Mouse (Mus musculus): ENCODE results near the gene Zfp677. TPM values are rescaled to one million over a fixed set of nuclear protein-coding genes. Genes with fewer than 3 reads are reported as not detected.

The Zfp677 gene
- polyA plus RNA-seq (2012; rRNA removed), result 0.08 and 0.20 TPM in 2 replicates

GRCm38 (mm10) chr17:21383391-21384056 lies at the start of gene Zfp677:
Gene Zfp677 (plus strand): TSS chr17:21383748.

GRCm38 (mm10) chr17:21422664-21423599 lies 39.4 kb downstream of the Zfp677 start, which contains the start of gene Zfp54:
Gene Zfp54 (plus strand): TSS chr17:21423227.

Other genes starting within 250 kb of the Zfp677 start
- not detected in 2 replicates for gene Vmn1r234, start 157.7 kb upstream of the Zfp677 start, polyA plus RNA-seq (2012; rRNA removed)
- gene Vmn1r235, start 127.3 kb upstream of the Zfp677 start, polyA plus RNA-seq (2012; rRNA removed), result not detected in 2 replicates
- not detected in 2 replicates for gene Vmn1r236, start 100.8 kb upstream of the Zfp677 start, polyA plus RNA-seq (2012; rRNA removed)
- not detected in 2 replicates for gene Vmn1r237, start 71.9 kb upstream of the Zfp677 start, polyA plus RNA-seq (2012; rRNA removed)
- 0.67 and 0.75 TPM in 2 replicates for gene Zfp54, start 39.5 kb downstream of the Zfp677 start, polyA plus RNA-seq (2012; rRNA removed)
- 0.33 and 0.44 TPM in 2 replicates for gene Zfp51, start 66.6 kb downstream of the Zfp677 start, polyA plus RNA-seq (2012; rRNA removed)
- 2.2 and 2.9 TPM in 2 replicates for gene Zfp53, start 105.2 kb downstream of the Zfp677 start, polyA plus RNA-seq (2012; rRNA removed)
- 0.83 and 0.88 TPM in 2 replicates for gene Zfp52, start 151.8 kb downstream of the Zfp677 start, polyA plus RNA-seq (2012; rRNA removed)
- 0.79 and 0.86 TPM in 2 replicates for gene Zfp948, start 183.3 kb downstream of the Zfp677 start, polyA plus RNA-seq (2012; rRNA removed)

All from ovary, adult 2 months (tissue).